Mouse (Mus musculus) skeletal muscle tissue, adult 2 months (tissue): ENCODE data around the gene Polr2g.

Experiments used
- DNase-seq: peaks from one replicate; pipeline ENCODE4 v3.0.0-alpha.2; 2012; ENCODE audit warnings: low read depth, low spot score

The Polr2g gene

GRCm38 (mm10) chr19:8818301-8818798 is 20.0 kb upstream of the Polr2g start:
- no peak for DNase-seq

- DNase-seq = no peak
Measured at GRCm38 (mm10) chr19:8817001-8817400, 18.6 kb upstream of the Polr2g start.

- DNase-seq = no peak
Measured at GRCm38 (mm10) chr19:8815812-8816211, 17.4 kb upstream of the Polr2g start.

GRCm38 (mm10) chr19:8806810-8807209 is 8.4 kb upstream of the Polr2g start:
- DNase-seq = no peak

GRCm38 (mm10) chr19:8803879-8804660 is 5.7 kb upstream of the Polr2g start:
- DNase-seq = no peak

- DNase-seq = no peak
Measured at GRCm38 (mm10) chr19:8803204-8803780, 4.9 kb upstream of the Polr2g start.

GRCm38 (mm10) chr19:8802130-8802821 is 3.9 kb upstream of the Polr2g start, which contains the start of gene Zbtb3:
Gene Zbtb3, plus strand, starts transcription at chr19:8802555.
- DNase-seq = peak; percentile 97

GRCm38 (mm10) chr19:8798947-8799315 is 554 bp upstream of the Polr2g start:
- no peak for DNase-seq

- no peak for DNase-seq
Measured at GRCm38 (mm10) chr19:8790171-8790570, 8.2 kb downstream of the Polr2g start.

- no peak for DNase-seq
Measured at GRCm38 (mm10) chr19:8789171-8789570, 9.2 kb downstream of the Polr2g start.

GRCm38 (mm10) chr19:8788521-8788920 is 9.9 kb downstream of the Polr2g start:
- DNase-seq = no peak

- peak; percentile 95 for DNase-seq
Measured at GRCm38 (mm10) chr19:8786008-8786781, 12.2 kb downstream of the Polr2g start, which contains the start of gene Taf6l. Gene Taf6l, minus strand, starts transcription at chr19:8786417.

GRCm38 (mm10) chr19:8774951-8775421 is 23.4 kb downstream of the Polr2g start:
- DNase-seq = no peak

GRCm38 (mm10) chr19:8774086-8774835 is 24.1 kb downstream of the Polr2g start, which contains the start of gene Tmem179b:
Gene Tmem179b, minus strand, starts transcription at chr19:8774467.
- DNase-seq = peak; percentile 87

GRCm38 (mm10) chr19:8773409-8773808 is 25.0 kb downstream of the Polr2g start:
- no peak for DNase-seq

GRCm38 (mm10) chr19:8772996-8773395 is 25.4 kb downstream of the Polr2g start:
- DNase-seq = no peak

- DNase-seq = peak; percentile 52
Measured at GRCm38 (mm10) chr19:8770567-8771270, 27.7 kb downstream of the Polr2g start, which contains the start of gene Tmem223. Gene Tmem223, plus strand, starts transcription at chr19:8770996.

- DNase-seq = no peak
Measured at GRCm38 (mm10) chr19:8765562-8765961, 32.8 kb downstream of the Polr2g start.

GRCm38 (mm10) chr19:8763276-8763675 is 35.1 kb downstream of the Polr2g start:
- DNase-seq = no peak

GRCm38 (mm10) chr19:8760757-8761156 is 37.6 kb downstream of the Polr2g start:
- DNase-seq = no peak
